Mouse (Mus musculus): ENCODE measurements at regions not wholly inside any gene's neighbourhood (a gene's known extent, or its start where the extent isn't known, plus 50 kb on each side); places are given as distances from the start of the nearest gene placed in this dataset.

DNA sequence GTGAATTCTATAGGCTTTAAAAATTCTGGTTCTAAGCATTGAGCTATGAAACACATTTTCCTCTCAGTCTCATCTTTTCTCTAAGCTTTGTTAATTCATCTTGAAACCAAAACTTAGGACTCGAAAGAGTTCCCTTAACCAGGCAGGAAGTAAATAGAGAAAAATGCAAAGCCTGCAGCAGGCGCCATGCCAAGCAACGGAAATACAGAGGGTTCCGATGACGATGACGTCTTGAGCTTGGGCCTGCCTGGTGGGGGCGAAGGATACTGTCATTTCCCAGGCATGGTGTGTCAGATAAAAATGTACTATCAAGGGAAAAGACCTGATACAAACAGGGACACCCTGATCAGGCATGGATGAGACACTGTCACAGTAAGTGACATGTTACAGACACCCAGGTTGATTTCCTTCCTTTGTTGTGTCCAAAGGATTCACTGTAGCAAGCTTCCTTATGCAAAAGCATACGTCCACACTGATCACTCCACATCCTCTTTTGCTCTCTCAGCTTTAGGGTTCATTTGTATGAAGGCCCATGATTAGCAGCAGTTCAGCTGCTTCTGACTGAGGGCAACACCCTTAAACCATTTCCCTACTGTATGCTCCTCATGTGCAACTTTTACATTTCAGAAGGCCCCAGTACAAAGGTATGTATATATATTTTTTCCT, 135.0 kb downstream of the Cemip2 start:
- DNase-seq (ENCODE audit: low spot score) = no peak

DNA sequence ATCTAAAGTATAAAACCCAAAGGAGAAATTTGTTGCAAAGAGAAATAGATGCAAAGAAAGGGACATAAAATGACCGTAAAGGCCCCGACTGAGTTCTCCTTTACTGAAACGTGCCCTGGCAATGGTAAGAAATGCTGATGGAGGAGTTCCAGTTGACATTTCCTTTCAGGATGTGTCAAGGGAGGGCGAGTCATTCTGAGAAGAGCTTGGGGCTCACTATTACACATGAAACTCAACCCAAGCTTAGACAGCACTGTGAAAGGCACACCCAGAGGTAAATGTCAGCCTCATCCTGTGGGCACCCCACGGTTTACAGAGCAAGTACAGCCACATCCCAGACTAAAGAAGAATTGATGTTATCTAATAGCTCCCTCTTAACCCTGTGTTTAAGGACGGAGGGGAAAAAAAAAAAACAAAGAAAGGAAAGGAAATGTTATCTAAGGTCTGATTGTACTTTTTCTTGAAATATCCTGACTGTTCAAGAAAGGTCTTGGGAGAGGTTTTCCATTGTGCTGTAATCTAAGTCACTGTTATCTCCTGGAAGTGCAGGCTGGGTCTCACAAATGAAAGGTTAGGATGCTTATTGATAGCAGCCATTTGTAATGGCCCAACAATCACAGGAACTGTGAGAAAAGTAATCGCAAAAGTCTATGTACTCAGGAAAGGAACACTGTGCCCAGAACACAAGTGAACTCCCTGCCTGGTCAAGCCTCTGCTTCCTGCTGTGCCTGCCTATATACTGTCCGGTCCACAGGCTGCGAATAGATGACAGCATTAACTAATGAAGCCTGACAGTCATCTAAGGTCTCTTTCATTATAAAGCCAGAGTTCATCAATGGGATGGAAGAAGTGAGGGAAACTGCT, 135.8 kb downstream of the Cemip2 start:
- DNase-seq (ENCODE audit: low spot score) = no peak

DNA sequence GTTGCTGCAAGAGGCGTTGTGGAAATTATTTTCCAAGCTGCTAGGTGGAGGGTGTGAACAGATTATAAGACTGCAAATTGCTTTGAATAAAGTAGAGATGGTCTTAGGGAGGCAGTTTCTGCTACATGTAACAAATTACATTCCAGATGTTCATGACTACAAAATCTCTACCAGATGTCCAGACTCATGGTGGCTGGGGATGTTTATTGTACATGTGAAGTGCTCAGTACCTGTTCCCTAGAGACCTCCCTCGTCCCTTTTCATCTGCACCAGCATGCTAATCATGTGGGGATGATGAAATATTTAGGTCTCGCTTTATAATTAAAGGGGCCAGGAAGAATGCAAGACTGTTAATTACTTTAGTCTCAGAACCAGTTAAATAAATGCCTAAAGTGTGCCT, 136.5 kb downstream of the Cemip2 start:
- no peak for DNase-seq (ENCODE audit: low spot score)

DNA sequence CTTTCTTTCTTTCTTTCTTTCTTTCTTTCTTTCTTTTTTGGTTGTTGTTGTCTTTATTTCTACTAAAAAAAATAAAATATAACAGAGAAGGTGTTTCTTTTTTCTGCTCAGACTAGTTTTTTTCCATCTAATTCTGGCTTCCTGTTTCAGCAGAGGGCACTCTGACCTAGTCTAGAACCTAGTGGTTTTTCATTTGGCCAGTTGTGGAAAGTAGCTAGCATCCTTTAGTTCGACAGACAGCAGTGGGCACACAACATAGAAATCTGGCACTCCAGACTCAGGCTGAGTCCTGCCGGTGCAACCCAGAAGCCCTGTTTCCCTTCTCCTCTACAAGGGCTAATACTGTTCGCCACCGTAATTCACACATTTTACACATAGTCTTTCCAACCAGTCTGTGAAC, 140.0 kb downstream of the Cemip2 start:
- no peak for DNase-seq (ENCODE audit: low spot score)

DNA sequence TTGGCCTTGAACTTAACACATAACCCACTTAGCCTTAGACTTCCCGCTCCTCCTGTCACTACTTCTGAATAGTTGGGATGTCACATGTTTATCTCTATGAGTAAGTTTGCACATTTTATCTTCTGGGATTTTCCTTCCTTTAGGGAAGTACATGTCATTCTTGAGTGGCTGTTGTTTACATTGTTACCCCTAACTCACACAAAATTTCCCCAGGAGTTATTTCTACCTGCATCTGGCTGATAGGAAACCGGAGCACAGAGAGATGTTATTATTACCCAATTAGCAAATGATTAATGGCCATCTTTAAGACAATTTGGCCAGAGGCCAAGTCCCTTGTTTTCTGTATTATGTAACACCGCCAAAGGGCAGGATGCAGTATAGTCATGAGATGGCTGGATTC, 140.9 kb downstream of the Cemip2 start:
- DNase-seq (ENCODE audit: low spot score) = no peak

DNA sequence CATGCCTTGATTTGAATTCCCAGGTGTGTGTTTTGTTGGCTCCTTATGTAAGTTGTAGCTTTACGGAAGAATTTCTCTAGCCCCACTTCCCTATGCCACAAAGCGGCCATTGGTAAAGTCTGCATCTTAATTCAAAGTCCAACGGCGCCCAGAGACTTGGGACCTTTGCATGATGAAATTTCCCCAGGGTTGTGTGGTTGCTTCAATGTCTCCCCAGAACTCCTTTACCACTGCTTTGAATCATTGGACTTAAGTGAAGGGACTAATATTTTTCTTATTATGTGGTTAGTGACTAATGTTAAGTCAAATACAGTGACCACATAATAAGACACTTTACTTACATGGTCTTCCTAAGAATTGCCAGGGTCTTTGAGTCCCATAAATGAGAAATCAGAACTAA, 162.0 kb downstream of the Cemip2 start:
- no peak for DNase-seq (ENCODE audit: low spot score)

DNA sequence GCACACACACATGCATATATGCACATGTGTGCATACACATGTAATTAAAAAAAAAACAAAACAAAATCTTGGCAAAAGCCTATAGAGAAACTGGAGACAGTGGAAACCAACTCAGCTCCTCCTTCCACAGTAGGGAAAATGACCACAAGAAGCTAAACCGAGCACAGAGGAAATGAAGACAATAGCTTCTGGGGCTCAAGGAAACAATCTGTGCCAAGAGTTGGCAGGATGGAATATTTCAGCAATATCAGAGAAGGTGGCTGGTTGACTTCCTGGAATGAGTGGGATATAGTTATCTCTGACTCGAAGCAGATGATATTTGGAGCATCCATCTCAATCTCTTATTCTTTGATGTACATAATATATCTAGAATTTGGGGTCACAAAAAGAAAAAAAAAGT, 163.6 kb downstream of the Cemip2 start:
- DNase-seq (ENCODE audit: low spot score) = no peak

DNA sequence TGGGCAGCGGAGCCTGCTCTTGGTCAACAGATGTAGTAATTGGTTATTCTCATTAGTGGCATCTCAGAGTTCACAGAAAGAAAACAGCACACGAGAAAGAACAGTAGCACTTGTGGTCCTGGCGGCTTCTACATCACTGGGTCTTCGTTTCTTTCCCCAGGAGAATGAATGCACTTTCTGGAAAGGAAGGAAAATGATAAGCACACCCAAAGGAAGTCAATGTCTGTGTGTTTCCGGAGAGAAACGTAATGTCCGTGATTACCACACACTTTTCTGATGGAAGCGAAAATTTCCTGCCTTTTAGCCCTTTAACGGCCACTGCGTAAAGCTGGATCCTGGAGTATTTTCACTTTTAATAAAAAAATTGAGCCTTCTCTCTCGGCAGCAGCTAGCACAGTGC, 164.1 kb downstream of the Cemip2 start:
- DNase-seq (ENCODE audit: low spot score) = no peak

DNA sequence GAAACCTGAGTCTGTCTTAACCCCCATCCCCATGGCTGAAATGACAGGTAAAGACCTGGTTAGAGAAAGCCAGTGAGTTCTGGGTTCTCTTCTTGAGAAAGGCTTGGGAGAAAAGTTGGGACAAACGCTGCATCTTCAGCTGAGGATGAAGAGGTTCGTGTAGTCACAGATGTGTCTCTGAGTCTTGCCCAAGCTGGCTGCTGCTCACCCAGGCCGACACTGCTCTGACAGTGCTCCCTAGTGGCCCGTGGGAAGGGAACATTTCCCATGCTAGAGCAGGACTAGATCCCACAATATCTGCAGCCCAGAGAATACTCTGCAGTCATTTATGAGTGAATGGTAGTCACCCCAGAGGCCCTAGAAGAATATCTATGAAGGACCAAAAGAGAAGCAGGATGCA, 165.3 kb downstream of the Cemip2 start:
- DNase-seq (ENCODE audit: low spot score) = peak; percentile 6

DNA sequence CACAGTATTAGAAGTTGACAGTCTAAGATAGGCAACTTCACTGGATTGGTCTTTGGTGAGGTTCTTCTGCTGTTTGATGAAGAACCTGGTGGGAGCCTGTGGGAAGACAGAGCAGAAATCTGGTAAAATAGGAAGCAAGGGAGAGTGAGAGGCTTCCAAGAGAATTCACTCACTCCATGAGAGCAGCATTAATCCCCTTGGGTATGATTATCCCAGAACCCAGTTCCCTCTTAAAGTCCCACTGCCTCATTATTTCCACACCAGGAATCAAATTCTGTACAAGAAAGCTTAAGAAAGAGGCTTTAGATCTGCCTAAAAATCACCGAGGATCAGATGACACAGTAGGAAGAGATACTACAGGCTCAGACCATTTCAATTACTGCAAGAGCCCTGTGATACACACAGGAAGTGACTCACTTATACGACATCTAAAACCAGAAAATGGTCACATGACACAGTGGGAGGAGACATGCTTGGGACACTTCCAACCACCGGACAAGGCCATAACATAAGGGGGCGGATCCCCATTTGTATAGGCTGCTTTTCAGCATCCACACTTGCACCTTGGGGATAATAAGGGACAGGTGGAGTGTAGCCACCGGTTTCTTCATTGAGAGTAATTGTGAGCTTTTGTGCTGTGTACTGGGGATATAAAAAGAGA, 168.2 kb downstream of the Cemip2 start:
- no peak for DNase-seq (ENCODE audit: low spot score)

DNA sequence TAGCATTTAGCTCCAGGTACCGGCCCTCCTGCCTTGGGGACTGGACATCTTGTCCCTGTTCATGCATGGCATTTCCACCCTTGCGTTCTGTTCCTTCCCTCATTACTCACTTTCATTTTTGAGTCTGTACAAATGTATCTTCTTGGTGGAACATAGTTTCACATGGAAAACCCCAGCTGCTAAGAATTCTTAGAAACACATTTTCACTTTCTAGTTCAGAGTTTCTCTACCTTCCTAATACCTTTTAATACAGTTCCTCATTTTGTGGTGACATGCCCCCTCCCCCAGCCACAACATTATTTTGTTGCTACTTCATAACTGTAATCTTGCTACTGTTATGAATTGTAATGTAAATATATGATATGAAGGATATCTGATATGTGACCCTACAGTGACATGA, 169.9 kb downstream of the Cemip2 start:
- no peak for DNase-seq (ENCODE audit: low spot score)

DNA sequence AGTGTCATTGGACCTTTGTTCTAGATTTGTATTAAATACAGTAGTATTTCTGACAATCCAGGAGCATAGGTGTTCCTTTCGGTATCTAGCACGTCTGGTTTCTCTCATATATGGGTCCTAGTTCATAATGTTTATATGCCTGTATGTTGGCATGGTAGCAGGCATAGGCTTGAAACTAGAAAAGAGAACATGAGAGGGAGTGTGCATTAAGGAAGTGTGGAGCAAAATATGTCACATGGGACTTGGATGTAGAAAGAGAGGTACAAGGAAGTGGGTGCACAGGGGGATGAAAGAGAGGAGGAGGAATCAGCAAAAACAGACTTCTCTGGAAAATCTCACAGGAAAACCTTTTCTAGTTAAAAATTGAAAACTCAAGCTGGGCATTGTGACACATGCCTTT, 176.2 kb upstream of the Trpm3 start:
- DNase-seq (ENCODE audit: low spot score) = no peak

DNA sequence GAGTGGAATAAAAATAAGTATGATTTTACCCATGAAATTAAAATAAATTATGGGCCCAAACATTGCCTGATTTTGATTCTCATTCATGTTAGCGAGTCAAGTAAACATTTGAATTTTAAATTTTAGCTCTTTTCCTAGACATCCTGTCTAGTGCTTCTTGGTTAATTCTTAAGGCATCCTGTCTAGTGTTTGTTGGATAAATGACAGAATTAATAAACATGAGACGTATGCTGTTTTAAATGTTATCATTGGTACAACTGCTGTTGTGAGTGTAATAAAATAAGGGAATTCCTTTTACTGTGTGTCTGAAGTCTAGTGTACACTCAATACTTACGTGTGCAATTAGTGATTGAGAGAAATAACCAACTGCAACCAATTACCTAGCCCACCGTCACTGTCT, 149.0 kb upstream of the Trpm3 start:
- no peak for DNase-seq (ENCODE audit: low spot score)

DNA sequence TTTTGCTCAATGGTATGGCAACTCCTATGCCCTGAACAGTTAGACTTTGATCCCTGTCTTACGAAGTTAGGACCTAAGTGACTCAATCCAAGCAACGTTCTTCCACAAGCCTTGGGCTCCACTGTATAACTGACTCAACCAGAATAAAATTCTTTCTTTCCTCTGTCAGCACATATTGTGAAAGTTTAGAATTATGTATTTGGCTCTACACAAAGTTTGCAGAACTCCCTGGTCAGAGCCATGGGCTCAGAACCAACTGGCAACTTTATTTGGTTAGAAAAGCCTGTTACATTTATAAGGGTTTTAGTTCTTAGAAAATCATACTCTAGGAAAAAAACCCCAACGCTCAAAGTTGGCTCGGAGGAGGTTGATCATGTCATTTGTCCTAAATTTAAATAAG, 147.9 kb upstream of the Trpm3 start:
- DNase-seq (ENCODE audit: low spot score) = no peak

DNA sequence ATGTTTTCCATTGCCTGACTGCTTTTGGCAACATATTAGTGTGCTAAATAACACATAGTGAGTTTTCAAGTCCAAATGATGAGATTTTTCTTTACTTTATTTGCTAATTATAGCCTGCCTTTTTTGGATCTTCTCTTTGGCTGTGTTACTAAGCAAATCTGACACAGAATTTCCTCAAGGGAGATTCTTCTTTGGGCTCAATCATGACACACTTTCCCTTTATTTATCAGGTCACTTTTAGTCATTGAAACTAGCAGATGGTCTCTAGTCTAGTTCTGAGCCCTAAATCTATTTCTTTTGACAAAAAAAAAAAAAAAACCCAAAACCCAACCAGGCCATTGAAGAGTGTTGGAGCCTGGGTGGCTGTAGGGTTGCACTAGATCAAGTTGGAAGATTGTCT, 147.4 kb upstream of the Trpm3 start:
- DNase-seq (ENCODE audit: low spot score) = no peak

DNA sequence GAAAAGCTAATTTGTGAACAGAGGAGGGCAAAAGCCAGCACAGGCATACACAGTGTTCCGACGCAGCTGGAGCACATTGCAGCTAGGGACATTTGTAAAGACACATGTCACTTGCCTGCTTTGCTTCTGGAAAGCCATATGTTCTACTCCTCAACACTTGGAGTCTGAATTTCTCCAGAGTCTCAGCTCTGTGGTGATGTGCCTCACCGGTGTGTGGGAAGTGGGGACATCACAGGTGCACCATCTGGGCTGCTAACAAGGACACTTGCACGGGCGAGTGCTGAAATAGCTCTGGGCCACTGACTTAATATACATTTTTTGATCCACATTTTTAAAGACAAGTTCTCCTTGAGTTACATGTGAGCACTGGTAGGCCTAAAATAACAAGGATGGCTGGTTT, 139.2 kb upstream of the Trpm3 start:
- no peak for DNase-seq (ENCODE audit: low spot score)

DNA sequence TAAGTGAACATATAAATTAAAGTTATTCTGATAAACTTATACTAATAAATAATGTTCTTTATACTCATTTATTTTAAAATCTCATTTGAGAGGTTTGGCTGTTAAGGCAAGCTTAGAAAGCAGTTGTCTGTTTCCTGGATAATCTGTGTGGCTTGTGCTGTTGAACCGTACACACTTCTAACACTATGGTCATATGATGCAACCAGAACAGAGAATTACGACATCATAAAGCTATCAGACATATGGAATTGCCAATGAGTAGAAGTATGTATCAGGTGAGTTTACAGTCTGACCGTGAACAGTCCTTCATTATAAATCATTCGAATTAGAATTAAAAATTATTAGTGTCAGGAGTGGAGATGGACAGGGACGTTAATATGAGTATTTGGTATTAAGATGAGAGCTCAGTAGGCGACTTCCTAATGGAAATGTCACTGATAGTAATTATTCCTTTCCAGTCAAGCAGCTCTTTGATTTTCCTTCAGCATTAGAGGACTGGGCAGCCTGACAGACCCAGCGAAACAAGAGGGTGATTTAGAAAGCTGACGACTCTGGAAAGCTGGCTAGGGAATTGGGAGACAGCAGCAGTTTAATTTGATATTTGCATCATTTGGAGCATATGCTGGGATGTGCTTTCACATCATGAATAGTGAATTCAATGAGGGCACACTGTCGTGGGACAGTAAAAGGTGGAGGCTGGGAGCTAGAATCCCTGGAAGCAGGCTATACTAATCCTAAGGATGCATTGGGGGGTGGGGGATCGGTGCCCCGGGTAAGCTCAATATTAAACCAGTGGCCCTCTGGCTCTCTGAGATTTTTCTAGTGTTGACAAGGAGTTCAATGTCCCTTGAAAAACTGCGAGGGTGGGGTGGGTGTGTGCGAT, 130.6 kb upstream of the Trpm3 start:
- no peak for DNase-seq (ENCODE audit: low spot score)

DNA sequence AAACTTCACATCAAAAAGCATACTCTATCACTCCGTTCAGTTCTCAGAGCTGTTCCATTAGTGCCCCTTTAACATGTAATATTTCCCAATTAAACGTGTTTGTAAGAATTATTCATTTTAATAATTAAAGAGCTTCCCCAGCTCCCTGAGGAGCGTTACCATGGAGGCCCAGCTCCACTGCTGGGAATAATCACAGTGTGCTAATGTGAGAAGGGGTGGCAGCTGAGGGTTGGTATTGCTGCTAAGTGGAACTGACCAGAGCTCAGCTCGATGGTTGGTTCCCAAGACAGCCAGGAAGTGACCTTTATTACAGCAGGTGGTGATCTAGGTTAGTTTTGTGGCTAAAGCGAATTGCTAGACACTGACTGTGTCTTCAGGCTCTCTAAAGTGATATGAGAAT, 128.6 kb upstream of the Trpm3 start:
- no peak for DNase-seq (ENCODE audit: low spot score)

DNA sequence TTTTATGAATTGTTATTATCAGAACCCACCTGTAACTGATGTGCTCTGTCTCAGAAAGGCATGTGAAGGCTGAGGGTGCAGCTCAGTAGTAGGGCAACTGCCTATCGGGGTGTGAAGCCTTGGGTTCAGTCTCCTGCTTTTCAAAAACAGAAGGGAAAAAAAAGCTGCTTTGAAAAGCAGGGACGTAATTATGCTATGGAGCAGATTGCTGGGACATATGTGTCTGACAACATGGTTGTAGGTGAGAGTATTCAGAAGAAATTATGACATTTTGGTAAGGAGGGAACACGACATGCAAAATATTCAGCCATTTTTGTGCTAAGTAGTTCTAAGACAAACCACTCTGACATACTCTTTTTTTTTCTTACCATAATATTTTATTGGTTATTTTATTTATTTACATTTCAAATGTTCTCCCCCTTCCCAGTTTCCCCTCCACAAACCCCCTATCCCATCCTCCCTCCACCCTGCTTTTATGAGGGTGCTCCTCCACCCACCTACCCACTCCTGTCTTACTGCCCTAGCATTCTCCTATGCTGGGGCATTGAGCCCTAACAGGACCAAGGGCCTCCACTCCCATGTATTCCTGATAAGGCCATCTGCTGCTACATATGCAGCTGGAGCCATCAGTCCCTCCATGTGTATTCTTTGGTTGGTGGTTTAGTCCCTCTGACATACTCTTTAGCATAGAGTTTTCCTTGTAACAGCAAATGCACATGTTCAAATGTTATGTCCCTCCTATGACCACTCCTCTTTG, 122.8 kb upstream of the Trpm3 start:
- no peak for DNase-seq (ENCODE audit: low spot score)

DNA sequence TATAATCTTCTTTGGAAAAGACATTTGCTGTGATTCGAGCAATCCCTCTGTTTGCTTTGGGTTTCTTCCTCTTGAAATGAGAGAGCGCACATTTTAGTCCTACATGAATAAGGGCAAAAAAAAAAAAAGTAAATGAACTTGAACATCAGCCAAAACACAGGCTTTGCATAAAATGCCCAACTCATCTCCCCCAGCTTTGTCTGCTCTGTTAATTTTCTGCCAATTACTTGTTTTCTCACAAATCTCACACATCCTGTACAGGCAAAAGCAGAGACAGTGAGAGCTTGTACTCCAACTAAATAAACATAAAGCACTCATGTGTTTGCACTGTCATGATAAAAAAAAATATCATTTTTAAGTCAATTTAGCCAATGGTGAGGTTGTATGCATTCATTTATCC, 121.4 kb upstream of the Trpm3 start:
- no peak for DNase-seq (ENCODE audit: low spot score)

DNA sequence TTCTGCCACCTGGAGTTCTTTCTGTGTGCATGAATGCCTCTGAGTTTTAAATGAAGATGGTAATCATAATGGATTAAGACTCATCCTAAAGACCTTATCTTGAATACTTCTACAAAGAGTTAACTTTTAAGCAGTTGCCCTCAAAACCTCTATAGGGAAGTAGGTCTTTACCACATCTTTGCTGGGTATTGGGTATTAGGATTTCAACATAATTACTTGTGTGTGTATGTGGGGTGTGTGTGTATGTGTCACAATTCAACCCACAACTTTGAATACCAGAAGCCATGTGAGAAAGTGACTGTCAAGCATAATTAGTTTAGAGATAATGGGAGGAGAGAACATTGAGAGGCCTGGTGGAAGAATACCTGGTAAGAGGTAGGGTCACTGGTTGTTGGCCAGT, 111.3 kb upstream of the Trpm3 start:
- no peak for DNase-seq (ENCODE audit: low spot score)

DNA sequence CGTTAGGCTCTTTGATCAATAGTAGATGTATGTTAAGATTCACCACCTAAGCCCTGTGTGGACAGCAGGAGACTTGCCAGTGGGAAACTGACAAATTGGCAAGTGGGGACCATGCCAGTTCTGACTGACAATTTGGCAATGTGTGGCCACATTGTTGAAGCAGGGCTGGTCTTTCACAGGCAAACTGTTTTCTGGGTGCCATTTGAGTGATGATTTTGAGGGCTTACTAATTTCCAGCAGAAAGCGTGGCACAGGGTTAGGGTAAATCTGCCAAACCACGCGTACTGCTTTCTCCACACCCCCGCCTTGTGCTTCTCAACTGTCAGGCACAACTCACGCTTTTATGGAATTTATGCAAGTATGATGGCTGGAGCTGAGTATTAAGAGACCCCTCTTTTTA, 91.2 kb upstream of the Trpm3 start:
- DNase-seq (ENCODE audit: low spot score) = no peak
